Mouse (Mus musculus) large intestine, adult 2 months (tissue): Measurements from ENCODE around the gene Prss40. TPM values are rescaled to one million over a fixed set of nuclear protein-coding genes. Genes with fewer than 3 reads are reported as not detected.
"Not testable (repeated sequence)": the region's sequence is repeated elsewhere in the genome, so short reads cannot be mapped to it uniquely, and the experiment has no call there.

Experiments
- DNase-seq: peaks from one replicate; pipeline ENCODE4 v3.0.0-alpha.2; 2012; ENCODE audit warnings: low read depth, low spot score
- WGBS: fragments of 180-500 bp; shearing (Covaris S2); methylation state at CpG from one replicate; pipeline ENCODE4 v1.1.7; 2018; 5-methylcytosine and 5-hydroxymethylcytosine counted together
- polyA plus RNA-seq: library from polyadenylated mRNA; depleted of rRNA; stranded (reverse); fragments of >200 nt; gene quantifications from 2 replicates; pipeline ENCODE4 v1.2.3, GENCODE M21; 2012

Gene Prss40
- polyA plus RNA-seq, 1 experiment = not detected

DNA sequence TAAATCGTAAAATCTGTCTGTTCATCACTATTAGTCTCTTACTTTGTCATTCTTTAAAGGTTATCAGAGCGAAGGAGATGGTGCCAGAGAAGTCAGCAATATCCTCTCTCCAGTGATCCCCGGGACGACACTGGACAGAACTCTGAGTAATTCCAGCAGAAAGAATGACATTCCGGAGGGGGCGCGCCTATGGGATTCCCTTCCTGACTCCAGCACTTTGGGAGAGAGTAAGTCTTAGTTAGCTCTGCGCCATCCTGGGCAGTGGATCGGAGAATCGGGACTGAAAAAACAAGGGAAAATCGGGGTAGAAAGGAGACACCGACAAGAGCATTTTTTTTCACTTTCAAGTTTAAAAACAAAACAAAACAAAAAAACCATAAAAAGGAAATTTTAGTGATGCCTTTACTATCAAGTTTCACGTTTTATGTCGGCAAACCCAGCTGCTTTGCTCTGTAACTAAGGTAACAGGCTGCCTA lies 24.4 kb downstream of the Prss40 start:
- 3% methylated on average over 14 of the region's 14 CpGs for WGBS
- no peak for DNase-seq

DNA sequence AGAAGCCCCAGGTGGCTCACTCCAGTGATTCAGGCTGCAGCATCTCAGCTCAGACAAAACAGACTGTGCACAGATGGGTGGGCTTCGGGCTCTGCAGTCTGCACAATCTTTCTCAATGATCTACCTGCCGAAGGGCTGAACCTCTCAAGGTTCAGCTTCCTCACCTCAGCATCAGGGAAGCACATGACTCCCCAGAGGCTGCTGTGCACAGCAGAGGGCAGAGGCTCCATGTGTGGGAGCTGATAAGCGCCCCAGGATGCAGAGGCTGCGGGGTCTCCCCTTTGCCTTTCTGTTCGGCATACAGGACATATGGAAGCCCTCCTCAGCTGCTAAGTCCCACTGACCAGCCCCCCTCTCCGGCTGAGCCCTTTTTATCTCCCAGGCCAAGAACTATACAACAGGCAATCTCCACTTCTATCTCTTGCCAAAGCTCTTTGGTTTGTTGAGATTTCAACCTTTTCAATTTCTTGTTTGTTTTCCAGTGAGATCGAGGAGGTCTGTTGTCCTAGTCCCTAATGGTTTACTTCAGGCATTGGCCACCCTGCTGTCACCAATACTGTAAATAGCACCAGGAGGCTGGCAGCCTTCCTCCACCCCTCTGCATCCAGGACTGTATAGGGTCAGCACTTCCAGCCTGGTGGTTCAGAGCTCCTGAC lies 25.6 kb downstream of the Prss40 start, which contains the start of gene Cfc1:
Gene Cfc1 (plus strand): TSS at position 606 of the 656 bp plus-strand sequence.
- DNase-seq = not testable (repeated sequence)
- 33% methylated on average over 7 of the region's 7 CpGs for WGBS

DNA sequence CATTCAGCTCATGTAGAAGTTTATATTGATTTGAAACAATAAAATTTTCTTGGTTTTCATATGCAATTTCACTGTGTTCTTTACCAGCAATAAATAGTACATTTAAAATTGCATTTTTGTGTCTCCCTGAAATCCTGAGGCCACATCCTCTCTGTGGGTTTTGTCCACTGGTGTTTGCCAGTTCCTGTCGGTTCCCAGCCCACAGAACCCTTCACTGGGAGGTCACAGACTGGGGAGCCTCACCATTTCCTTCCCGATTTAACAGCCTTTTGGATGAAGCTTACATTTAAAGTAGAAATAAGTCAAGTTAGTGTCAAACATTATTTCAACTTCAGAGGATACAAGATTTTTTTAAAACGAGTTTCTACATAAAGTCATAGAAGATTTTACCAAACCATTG lies 26.2 kb downstream of the Prss40 start:
- WGBS = 25% methylated on average over 3 of the region's 3 CpGs
- DNase-seq = not testable (repeated sequence)

DNA sequence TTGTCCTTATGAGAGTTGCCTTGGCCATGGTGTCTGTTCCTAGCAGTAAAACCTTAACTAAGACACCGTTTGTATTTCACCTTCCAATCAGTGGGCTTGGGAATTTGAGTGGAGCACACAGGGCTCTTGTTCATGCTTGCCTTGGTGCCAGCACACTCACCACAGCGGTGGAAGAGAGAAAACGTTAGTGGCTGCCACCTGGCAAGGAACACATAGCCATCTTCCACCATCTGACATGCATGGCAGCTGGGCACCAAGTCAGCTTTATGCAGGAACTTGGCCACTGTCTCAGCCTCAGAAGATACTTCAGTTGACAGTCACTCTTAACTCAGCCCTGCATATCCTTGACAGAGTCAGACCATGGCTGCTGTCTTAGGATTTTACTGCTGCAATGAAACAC lies 37.1 kb downstream of the Prss40 start:
- WGBS = 79% methylated on average over 3 of the region's 3 CpGs
- DNase-seq = no peak

DNA sequence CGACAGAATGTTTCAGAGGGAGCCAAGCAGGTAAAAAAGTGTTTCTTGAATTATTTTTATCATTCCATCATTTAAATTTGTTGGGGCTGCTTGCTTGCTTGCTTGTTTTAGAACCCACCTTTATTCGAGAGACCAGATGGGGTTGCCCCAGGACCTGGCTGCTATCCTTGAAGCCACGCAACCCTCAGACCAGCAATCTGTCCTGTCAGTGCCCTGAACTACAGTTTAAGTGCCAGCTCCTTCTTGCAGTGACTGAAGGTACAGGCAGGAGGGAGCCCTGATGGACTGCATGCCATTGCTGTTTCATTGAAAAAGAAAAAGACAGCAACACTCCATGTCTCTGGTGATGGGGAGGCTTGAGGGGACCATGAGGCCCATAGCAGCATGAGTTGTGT lies 37.9 kb downstream of the Prss40 start:
- 78% methylated on average over 3 of the region's 3 CpGs for WGBS
- DNase-seq = no peak

DNA sequence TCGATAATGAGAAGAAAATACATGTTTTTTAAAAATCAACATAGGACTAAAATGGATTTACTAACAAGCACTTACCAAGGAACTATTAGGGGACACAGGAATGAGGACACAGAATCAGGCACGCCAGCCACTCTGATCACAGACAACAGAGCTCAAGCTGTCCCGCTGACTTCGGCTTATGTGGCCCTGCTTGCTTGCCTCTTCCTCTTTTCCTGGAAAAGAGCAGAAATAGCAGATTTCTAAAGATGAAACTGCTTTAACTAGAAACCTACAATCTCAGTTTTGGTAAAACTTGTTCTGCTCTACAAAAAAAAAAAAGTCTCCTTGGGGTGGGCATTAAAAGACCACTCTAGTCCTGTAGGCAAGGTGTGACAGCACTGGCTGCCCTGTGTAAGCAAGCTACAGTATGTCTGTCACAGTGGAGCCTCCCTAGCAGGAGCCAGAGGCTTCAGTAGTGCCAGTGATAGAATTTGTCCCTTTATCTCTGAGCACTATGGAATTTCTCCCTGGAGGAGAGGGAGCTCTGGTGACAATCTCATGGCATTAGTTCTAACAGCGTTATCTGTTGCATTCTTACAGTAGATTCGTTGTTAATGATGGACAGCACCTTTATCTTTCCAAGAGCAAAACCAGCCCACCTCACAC lies 38.4 kb downstream of the Prss40 start:
- WGBS = 69% methylated on average over 6 of the region's 6 CpGs
- DNase-seq = no peak

DNA sequence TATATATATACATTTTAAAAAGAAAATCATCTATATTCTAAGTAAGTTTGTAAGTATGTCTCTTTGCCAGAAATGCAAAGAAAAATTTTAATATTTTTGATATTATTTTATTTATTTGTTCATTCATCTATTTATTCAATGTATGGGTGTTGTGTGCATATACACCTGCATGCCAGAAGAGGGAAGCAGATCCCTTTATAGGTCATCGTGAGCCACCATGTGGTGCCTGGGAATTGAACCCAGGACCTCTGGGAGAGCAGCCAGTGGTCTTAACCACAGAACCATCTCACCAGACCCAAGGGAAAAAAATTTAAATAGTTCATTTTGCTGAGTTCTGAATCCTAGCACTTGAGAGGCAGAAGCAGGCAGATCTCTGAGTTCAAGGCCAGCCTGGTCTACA lies 42.5 kb downstream of the Prss40 start:
- WGBS = 81% methylated on average over 1 of the region's 1 CpGs
- DNase-seq = no peak

DNA sequence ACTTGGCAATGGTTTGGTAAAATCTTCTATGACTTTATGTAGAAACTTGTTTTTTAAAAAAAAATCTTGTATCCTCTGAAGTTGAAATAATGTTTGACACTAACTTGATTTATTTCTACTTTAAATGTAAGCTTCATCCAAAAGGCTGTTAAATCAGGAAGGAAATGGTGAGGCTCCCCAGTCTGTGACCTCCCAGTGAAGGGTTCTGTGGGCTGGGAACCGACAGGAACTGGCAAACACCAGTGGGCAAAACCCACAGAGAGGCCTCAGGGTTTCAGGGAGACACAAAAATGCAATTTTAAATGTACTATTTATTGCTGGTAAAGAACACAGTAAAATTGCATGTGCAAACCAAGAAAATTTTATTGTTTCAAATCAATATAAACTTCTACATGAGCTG lies 42.9 kb downstream of the Prss40 start:
- not testable (repeated sequence) for DNase-seq
- WGBS = 33% methylated on average over 1 of the region's 1 CpGs

DNA sequence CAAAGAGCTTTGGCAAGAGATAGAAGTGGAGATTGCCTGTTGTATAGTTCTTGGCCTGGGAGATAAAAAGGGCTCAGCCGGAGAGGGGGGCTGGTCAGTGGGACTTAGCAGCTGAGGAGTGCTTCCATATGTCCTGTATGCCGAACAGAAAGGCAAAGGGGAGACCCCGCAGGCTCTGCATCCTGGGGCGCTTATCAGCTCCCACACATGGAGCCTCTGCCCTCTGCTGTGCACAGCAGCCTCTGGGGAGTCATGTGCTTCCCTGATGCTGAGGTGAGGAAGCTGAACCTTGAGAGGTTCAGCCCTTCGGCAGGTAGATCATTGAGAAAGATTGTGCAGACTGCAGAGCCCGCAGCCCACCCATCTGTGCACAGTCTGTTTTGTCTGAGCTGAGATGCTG lies 43.4 kb downstream of the Prss40 start:
- WGBS = 44% methylated on average over 6 of the region's 6 CpGs
- DNase-seq = not testable (repeated sequence)

DNA sequence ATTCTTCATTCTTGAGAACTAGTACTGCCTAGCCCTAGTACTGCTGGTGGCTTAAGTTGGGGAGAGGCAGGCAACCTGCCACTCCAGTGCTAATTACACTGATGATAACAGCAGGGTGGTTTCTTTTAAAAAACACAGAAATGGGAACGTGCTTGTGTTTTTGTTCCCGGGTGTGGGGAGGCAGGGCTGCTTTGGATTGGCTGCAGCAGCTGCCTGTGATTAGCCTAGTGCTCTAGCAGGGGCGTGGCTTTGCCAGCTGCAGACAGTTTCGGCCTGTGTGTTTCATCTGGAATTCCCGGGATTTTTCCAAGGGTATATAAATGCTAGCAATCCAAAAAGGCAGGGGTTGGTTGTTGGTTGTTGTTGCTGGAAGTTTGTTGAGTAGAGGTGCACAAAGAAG lies 44.1 kb downstream of the Prss40 start:
- 14% methylated on average over 5 of the region's 5 CpGs for WGBS
- DNase-seq = no peak

DNA sequence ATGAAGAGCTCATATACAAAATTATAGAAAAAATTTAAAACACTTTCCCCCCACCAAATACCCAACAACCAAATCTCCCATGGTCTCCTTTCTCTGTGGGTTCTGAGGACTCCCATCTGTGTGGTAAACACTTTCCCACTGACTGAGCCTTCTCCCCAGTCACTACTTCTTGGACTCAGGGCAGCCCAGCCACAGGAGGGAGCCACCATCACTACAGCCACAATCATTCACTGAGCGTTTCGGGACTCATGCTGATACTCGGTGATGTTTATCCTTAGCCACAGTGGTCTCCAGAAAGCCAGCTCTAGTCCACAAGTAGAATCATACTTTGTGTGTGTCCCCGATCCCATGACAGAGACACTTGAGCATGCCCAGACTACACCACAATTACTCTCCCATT lies 47.7 kb downstream of the Prss40 start:
- DNase-seq = no peak

DNA sequence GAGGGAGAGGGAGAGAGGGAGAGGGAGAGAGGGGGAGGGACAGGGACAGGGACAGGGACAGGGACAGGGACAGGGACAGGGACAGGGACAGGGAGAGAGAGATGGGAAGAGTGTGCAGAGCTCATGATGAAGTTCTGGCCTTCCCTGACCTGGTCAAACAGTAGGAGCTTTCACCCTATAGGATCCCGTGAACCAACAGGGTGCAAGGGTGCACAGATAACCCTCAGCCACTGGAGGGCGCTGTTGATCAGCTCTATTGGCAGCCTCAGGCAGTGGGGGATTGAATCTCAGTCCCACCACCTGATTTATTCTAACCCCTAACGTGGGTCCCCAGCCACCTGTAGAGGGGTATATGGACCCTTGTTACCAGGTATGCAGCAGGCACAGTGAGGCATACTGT lies 49.7 kb downstream of the Prss40 start:
- WGBS = 15% methylated on average over 3 of the region's 3 CpGs
- DNase-seq = no peak

More for the DNA sequence above, 47.7 kb downstream of the Prss40 start:
- WGBS = 79% methylated on average over 4 of the region's 4 CpGs

DNA sequence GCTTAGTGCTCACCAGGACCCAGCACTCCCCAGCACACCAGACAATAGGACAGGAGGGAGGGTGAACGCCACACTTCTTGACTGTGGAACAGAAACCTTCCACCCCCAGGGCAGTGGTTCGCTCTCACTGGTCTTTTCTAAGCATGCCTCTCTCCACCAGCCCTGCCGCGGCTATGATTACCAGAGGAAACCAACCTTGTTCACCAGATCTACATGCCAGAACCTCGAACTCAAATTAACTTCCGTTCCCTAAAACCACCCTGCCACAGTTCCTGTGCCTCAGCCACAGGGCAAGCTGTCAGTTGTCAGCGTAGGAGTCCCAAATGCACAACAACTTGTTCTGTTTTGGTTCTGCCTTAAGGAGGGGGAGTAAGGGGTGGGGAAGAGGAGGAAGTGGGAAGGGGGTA lies 50.2 kb downstream of the Prss40 start:
- no peak for DNase-seq
- WGBS = 9% methylated on average over 7 of the region's 7 CpGs

DNA sequence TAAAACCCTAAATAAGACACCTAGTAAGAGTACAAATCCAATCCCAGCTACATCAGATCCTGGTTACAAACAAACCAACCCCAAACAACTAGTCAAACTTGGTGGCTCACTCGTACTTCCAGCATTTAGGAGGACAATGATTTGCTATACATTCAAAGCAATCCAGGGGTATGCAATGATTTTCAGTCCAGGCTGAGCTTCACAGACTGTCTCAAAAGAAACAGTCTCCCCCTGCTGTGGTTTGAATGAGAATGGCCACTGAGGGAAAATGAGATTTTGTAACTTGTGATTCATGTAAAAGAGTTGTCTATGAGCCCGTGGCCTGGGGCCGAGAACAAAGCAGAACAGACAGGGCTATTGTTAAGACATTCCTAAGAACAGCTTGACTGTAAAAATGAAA lies 52.8 kb downstream of the Prss40 start:
- 81% methylated on average over 3 of the region's 3 CpGs for WGBS
- no peak for DNase-seq

DNA sequence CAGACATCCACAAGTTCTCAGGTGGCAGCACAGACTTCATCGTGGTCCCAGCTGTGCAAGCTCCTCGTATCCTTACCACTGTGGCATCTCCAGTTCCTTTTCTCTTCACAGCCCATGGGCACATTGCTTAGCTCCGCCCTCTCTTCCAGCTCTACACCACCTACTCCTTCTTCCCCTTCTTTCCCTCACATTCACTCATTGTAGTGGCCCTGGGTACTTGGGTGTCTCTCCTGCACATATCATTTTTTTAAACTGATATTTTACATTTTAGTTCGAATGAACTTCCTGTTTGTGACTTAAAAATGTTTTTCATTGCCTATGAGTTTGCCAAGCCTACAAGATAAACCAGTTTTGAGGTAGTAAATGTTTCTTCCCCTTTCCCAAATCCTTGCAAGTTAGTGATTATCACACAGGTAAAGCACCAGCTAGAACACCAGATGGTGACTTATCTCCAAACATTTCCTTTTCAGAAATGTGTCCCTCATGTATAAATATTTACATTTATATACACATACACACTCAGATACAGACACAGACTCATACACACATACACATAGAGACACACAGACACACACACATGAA lies 54.7 kb downstream of the Prss40 start:
- no peak for DNase-seq
- 71% methylated on average over 4 of the region's 4 CpGs for WGBS

DNA sequence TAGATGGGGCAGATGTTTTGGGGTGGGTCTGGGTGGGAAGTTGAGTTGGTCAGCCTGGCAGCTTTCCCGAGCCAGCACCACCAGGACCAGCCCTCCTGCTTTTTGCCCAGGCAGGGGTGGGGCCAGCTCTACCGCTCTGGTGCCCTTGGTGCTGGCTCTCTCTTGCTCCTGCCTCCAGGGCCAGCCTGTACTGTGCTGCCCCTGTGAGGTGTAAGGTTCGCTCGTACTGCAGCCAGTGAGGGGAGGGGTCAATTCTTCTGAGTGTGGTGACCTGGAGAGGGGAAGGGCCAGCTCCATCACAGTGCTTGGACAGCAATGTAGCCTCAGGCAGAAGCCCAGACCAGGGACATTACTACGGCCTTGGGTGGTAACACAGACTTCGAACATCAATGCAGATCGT lies 55.4 kb downstream of the Prss40 start:
- no peak for DNase-seq
- WGBS = 55% methylated on average over 7 of the region's 7 CpGs

DNA sequence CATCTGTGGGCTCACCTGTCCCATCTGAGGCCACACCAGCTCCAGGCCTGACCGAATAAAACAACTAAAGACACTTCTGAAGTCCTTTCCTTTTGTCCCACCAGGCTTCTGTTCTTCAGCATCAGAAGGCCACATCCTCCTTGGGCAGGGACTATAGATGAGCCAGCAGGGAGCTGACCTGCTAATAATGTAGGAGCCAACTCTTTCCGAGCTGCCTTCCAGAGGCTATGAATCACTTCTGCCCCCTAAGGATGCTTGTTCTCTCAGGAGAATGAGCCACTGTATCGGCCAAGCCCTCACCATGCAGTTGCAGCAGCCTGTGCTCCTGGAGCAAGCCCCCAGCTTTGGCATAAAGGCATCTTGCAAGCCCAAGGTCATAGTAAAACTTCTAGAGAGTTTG lies 57.8 kb downstream of the Prss40 start:
- DNase-seq = no peak
- WGBS = 59% methylated on average over 3 of the region's 3 CpGs
